Mouse (Mus musculus) cerebellum, postnatal 4 days (tissue): ENCODE data around the gene Ippk.

Source experiments
- DNase-seq, 2 experiments: peaks; one replicate each; pipeline ENCODE4 v3.0.0; 2022; ENCODE audit warnings: low spot score in 2 of 2, mixed read lengths in 1 of 2

The Ippk gene

GRCm38 (mm10) chr13:49420754-49421605 lies at the start of gene Ippk:
TSS of gene Ippk (plus strand) at chr13:49421249.
- DNase-seq = peak; percentile 91 to 97

DNA sequence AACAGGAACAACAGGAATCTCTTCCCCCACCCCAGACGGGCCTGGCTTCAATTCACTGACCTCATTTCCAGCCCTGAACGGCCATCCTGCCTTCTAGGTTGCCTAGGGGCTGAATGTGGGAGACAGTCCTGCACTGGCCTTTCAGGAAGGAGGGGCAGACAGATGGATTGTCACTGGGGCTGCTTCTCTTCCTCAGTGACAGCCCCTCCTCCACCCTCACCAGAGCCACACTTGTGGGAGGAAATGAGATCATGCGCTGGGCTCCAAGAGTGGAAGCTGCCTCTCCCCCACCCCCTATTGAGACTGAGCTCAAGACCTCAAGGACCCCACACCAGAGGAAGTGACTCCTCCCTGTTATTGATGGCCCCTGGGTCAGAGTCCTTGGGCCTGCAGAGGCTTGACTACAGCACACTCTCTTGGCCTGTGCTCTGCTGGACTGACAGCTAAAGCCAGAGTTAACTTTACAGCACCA lies 49.6 kb upstream of the Ippk start:
- DNase-seq = no peak

GRCm38 (mm10) chr13:49372370-49373060 lies 48.5 kb upstream of the Ippk start:
- no peak for DNase-seq

DNA sequence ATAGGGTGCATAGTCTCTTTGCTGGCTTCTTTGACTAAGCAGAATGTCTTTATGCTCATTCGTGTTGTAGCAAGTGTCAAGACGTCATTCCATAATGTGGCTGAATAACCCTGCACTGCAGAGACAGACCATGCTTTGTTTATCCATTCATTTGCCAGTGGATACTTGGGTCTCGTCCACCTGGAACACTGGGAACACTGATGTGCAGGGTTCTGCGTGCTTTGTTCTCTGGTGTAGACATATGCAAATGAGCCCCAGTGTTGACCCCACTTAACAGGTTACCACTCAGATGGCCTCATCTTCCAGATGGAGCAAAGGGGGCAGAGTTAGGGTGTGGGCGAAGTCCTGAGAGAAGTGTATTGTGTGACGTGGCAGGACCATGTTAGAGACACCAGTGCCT lies 46.7 kb upstream of the Ippk start:
- no peak for DNase-seq

DNA sequence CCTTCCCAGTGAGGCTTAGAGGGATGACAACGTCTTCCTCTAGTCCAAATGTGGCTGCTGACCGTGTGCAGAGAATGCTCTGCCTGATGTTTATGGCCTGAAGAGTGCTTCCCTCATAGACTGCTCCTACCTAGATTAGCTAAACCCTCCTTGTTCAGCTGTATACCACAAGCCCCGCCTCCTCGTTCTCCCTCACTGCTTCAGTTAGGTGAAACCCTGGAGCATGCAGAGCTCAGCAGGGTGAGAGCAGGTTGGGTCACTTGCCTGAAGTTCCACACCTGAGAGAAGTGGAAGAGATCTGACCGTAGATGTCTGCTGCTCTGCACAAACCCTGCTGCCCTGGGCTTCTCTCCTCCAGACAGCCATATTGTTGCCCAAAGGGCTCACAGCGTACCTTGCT lies 46.3 kb upstream of the Ippk start:
- no peak for DNase-seq

DNA sequence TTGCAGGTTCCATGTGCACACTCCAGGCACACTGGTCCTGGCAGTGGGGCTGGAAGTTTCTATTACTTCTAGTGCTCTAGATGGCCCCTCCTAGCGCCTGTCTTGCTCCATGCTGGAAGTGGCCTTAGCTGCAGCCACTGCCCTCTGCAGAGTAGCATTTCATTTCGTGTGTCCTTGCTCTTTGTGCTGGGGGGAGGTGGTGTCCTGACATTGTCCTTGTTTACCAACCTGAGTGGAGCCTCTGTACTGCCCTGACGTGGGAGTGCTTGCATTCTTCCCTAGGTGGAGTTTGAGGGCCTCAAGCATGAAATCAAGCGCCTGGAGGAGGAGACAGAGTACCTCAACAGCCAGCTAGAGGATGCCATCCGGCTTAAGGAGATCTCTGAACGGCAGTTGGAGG lies 43.4 kb upstream of the Ippk start:
- DNase-seq = no peak

- no peak for DNase-seq
These were observed 41.7 kb upstream of the Ippk start for GRCm38 (mm10) chr13:49379301-49379700.

- peak; percentile 75 to 80 for DNase-seq
These were observed 39.8 kb upstream of the Ippk start for GRCm38 (mm10) chr13:49381230-49381629.

GRCm38 (mm10) chr13:49382997-49383396 lies 38.1 kb upstream of the Ippk start:
- DNase-seq = no peak

GRCm38 (mm10) chr13:49384751-49385463 lies 36.1 kb upstream of the Ippk start:
- DNase-seq = no peak

GRCm38 (mm10) chr13:49391374-49391773 lies 29.7 kb upstream of the Ippk start:
- DNase-seq = no peak

- no peak for DNase-seq
These were observed 27.5 kb upstream of the Ippk start for GRCm38 (mm10) chr13:49393579-49393978.

DNA sequence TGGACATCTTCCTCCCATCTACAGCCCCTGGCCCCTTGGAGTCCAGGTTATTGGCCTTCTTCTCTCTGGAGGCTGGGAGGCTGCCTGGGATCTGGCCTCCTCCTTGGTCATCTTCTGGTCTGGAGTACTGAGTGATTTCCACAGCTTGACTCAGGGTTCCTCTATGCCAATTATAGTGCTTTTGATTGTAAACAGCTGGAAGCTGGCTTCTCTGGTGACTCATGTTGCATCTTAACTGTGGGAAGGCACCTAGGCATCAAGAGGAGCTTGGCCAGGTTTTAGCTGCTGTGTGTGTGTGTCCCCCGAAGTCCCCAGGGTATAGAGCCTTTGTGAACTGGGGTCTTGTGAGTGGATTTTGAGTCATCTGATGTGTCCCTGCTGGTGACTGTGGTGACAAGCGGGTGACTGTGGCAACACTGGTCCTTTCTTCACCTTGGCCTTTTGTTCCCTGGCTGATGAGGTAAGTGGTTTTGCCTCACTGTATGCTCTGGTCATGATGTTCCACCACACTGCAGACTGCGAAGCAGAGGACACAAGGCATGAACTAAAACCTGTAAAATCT lies 26.1 kb upstream of the Ippk start:
- no peak for DNase-seq

GRCm38 (mm10) chr13:49396798-49397197 lies 24.3 kb upstream of the Ippk start:
- no peak for DNase-seq

DNA sequence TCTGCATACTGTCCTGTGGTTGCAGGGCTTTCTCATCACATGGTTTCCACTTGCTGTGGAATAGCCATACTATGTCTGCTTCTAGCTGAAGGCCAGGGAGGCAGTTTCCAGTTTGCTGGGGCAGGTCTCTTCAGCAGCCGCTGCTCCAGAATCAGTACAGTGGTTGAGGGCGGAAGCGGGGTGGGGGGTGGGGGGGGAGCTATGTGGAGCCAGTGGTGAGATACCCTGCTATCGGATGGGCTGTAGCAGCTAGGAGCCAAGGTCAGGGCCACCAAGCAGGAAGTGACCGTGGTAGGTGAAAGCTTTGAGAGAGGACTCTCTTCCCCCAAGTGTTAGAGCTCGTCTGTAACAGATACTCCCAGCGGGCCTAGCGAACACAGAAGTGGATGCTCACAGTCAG lies 22.9 kb upstream of the Ippk start:
- DNase-seq = no peak

- no peak for DNase-seq
These were observed 20.9 kb upstream of the Ippk start for GRCm38 (mm10) chr13:49400139-49400538.

DNA sequence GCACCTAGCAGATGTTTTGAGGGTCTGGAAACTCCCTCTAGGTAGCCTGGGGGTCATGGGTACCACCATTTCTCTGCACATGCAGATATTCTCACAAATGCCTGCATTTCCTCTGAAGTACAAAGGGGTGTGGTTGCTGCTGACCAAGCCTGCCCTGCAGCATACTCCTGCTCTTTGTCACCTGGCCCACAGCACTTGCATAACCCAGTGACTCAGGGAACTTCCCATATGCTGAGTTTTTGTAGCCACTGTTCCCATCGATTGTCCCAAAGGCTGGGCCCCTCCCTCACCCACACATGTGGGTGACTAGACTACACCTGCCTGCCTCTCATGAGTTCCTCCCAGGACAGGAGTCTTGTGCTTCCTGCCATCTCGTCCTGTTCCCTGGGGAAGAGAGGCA lies 18.4 kb upstream of the Ippk start:
- no peak for DNase-seq

DNA sequence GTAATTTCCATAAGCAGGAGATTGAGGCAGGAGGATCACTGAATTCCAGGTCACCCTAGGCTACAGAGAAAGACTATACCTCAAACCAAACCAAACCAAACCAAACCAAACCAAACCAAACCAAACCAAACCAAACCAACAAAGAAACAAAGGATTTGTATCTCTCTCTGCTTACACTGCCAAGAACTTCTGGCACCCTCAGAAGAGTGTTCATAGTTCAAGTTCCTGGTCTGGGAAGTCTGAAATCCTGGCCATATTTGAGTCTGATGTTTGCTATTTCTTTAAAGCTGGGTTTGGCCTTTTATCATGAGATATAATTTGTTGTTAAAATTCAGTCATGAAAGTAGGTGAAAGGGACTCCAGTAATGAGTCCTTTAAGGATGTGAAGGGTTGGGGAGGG lies 13.3 kb upstream of the Ippk start:
- no peak for DNase-seq

- DNase-seq = no peak
These were observed 513 bp downstream of the Ippk start for GRCm38 (mm10) chr13:49421606-49421917.

DNA sequence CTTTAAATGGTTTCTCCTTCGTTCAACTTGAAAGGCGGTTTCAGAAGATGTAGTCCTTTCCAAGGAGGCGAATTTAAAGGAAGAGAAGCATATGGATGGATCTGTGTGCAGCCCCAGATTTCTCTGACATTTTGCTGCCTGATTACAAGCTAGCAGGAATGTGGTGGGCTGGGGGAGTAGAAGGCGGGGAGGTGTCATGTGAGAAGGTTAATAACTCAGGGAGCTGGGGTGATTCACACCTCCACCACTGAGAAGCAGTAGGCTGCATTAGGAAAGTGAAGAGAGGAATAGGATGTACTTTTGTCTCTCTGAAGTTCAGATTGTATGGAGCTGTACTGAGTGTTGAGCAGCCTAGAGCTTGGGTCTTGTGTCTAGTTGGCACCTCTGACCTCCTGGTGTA lies 910 bp downstream of the Ippk start:
- no peak for DNase-seq

DNA sequence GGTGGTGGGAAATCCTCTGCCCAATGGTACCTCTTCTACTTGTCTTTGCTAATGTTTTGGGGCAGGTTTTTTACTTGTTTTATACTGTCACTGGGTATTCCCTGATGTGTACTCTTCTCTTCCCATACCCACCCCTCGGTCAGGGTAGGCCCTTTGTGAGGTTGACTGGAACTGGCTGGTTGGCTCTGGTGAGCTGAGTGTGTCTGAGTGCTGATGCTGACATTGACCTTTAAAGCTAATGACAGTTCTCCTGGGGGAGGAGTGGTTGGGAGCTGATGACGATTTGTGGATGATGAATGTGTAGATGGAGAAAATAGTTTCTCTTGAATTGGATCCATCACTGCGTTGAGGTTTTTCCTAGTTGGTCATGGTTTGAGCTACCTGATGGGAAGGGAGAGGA lies 5.7 kb downstream of the Ippk start:
- no peak for DNase-seq

- DNase-seq = no peak
These were observed 7.1 kb downstream of the Ippk start for GRCm38 (mm10) chr13:49428042-49428675.
